Mouse (Mus musculus): ENCODE measurements around the gene Car5b. TPM values are rescaled to one million over a fixed set of nuclear protein-coding genes. Genes with fewer than 3 reads are reported as not detected.

Gene Car5b
- total RNA-seq, 1 experiment, result 0.54 TPM

DNA sequence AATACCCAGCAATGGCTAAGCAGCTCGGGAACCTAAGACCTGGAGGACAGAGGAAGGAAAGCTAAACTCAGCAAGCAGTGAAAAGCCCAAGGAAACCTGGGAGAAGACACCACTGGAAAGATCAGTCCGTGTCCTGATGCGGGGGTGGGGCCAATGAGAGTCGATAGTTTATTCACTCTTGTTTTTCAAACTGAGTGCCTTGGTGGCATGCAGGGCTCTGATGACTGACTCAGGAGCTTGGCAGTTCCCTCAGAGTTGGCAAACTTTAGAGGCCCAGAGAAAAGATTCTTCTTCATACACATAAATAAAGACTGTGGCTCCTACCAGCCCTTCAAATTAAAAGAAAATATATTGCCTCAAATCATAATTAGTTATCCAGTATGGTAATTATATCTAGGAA, 12.8 kb downstream of the Car5b start:
- TF ChIP-seq ZC3H11A (IDR thresholded peaks at IDR 0.05; ENCODE audit: borderline replicate concordance, low read depth, low read length), result no peak
- no peak for TF ChIP-seq HCFC1 (IDR thresholded peaks at IDR 0.05; ENCODE audit: borderline replicate concordance, insufficient read depth, low read length)
- TF ChIP-seq CHD2 (IDR thresholded peaks at IDR 0.05; ENCODE audit: low read depth, low read length), result no peak
- no peak for TF ChIP-seq ZNF384 (IDR thresholded peaks at IDR 0.05; ENCODE audit: low read depth, low read length)
- no peak for TF ChIP-seq MAFK (IDR thresholded peaks at IDR 0.05; ENCODE audit: insufficient read depth, low read depth, low read length)
- Histone ChIP-seq H3K9me3 (ENCODE audit: control insufficient read depth, insufficient read depth, low read depth, low read length) (no peaks in the 10 kb centered on the region), H3K27ac (ENCODE audit: insufficient read depth, low read depth, low read length, poor library complexity, severe bottlenecking) (no peak overlapping the region), H3K4me3 (ENCODE audit: insufficient read depth in 1 of 2, low read depth in 1 of 2, low read length in 2 of 2, poor library complexity in 1 of 2, severe bottlenecking in 1 of 2) (no peak overlapping the region), H3K4me1 (ENCODE audit: control insufficient read depth in 2 of 2, insufficient read depth in 2 of 2, low read length in 2 of 2, poor library complexity in 1 of 2) (no peaks in the 10 kb centered on the region), H3K36me3 (ENCODE audit: control insufficient read depth, insufficient read depth, low read length, poor library complexity, severe bottlenecking) (no peaks in the 10 kb centered on the region), H3K9ac (ENCODE audit: insufficient read depth, low read depth, low read length, poor library complexity, severe bottlenecking) (no peak overlapping the region)
- DNase-seq (ENCODE audit: low read depth, low spot score), result no peak
- in situ Hi-C loops (cut with MboI; ENCODE audit: low sequenced_read_pairs in 2 of 2, unreplicated experiment in 2 of 2), result no loop called here

GRCm38 (mm10) chrX:164013318-164013717, 14.5 kb downstream of the Car5b start:
- Histone ChIP-seq H3K4me3 (ENCODE audit: insufficient read depth in 1 of 2, low read depth in 1 of 2, low read length in 2 of 2, poor library complexity in 1 of 2, severe bottlenecking in 1 of 2) (no peak overlapping the region), H3K9me3 (ENCODE audit: control insufficient read depth, insufficient read depth, low read depth, low read length) (no peaks in the 10 kb centered on the region), H3K36me3 (ENCODE audit: control insufficient read depth, insufficient read depth, low read length, poor library complexity, severe bottlenecking) (no peaks in the 10 kb centered on the region), H3K9ac (ENCODE audit: insufficient read depth, low read depth, low read length, poor library complexity, severe bottlenecking) (no peak overlapping the region), H3K27ac (ENCODE audit: insufficient read depth, low read depth, low read length, poor library complexity, severe bottlenecking) (no peak overlapping the region), H3K4me1 (ENCODE audit: control insufficient read depth in 2 of 2, insufficient read depth in 2 of 2, low read length in 2 of 2, poor library complexity in 1 of 2) (no peaks in the 10 kb centered on the region)
- TF ChIP-seq ZC3H11A (IDR thresholded peaks at IDR 0.05; ENCODE audit: borderline replicate concordance, low read depth, low read length) (no peak), MAFK (IDR thresholded peaks at IDR 0.05; ENCODE audit: insufficient read depth, low read depth, low read length) (no peak), ZNF384 (IDR thresholded peaks at IDR 0.05; ENCODE audit: low read depth, low read length) (no peak), CHD2 (IDR thresholded peaks at IDR 0.05; ENCODE audit: low read depth, low read length) (no peak), HCFC1 (IDR thresholded peaks at IDR 0.05; ENCODE audit: borderline replicate concordance, insufficient read depth, low read length) (no peak)
- DNase-seq (ENCODE audit: low read depth, low spot score), result no peak
- in situ Hi-C loops (cut with MboI; ENCODE audit: low sequenced_read_pairs in 2 of 2, unreplicated experiment in 2 of 2), result no loop called here

GRCm38 (mm10) chrX:164004809-164005208, 23.0 kb downstream of the Car5b start:
- DNase-seq (ENCODE audit: low read depth, low spot score), result peak; percentile 21
- no peak overlapping the region for H3K4me3 ChIP-seq (ENCODE audit: insufficient read depth in 1 of 2, low read depth in 1 of 2, low read length in 2 of 2, poor library complexity in 1 of 2, severe bottlenecking in 1 of 2)
- no peak overlapping the region for H3K9ac ChIP-seq (ENCODE audit: insufficient read depth, low read depth, low read length, poor library complexity, severe bottlenecking)
- TF ChIP-seq CHD2 (IDR thresholded peaks at IDR 0.05; ENCODE audit: low read depth, low read length) (no peak), MAFK (IDR thresholded peaks at IDR 0.05; ENCODE audit: insufficient read depth, low read depth, low read length) (no peak), ZNF384 (IDR thresholded peaks at IDR 0.05; ENCODE audit: low read depth, low read length) (no peak), HCFC1 (IDR thresholded peaks at IDR 0.05; ENCODE audit: borderline replicate concordance, insufficient read depth, low read length) (no peak), ZC3H11A (IDR thresholded peaks at IDR 0.05; ENCODE audit: borderline replicate concordance, low read depth, low read length) (peak; percentile 28; the same call in 1 of the 2 replicates)
- H3K36me3 ChIP-seq (ENCODE audit: control insufficient read depth, insufficient read depth, low read length, poor library complexity, severe bottlenecking), result no peaks in the 10 kb centered on the region
- H3K4me1 ChIP-seq (ENCODE audit: control insufficient read depth in 2 of 2, insufficient read depth in 2 of 2, low read length in 2 of 2, poor library complexity in 1 of 2), result no peaks in the 10 kb centered on the region
- H3K27ac ChIP-seq (ENCODE audit: insufficient read depth, low read depth, low read length, poor library complexity, severe bottlenecking), result no peak overlapping the region
- in situ Hi-C loops (cut with MboI; ENCODE audit: low sequenced_read_pairs in 2 of 2, unreplicated experiment in 2 of 2), result no loop called here
- H3K9me3 ChIP-seq (ENCODE audit: control insufficient read depth, insufficient read depth, low read depth, low read length), result no peaks in the 10 kb centered on the region

GRCm38 (mm10) chrX:163999848-164000247, 27.9 kb downstream of the Car5b start:
- no peak overlapping the region for H3K9ac ChIP-seq (ENCODE audit: insufficient read depth, low read depth, low read length, poor library complexity, severe bottlenecking)
- no peak overlapping the region for H3K4me3 ChIP-seq (ENCODE audit: insufficient read depth in 1 of 2, low read depth in 1 of 2, low read length in 2 of 2, poor library complexity in 1 of 2, severe bottlenecking in 1 of 2)
- H3K9me3 ChIP-seq (ENCODE audit: control insufficient read depth, insufficient read depth, low read depth, low read length), result no peaks in the 10 kb centered on the region
- no peak for DNase-seq (ENCODE audit: low read depth, low spot score)
- TF ChIP-seq ZNF384 (IDR thresholded peaks at IDR 0.05; ENCODE audit: low read depth, low read length) (no peak), HCFC1 (IDR thresholded peaks at IDR 0.05; ENCODE audit: borderline replicate concordance, insufficient read depth, low read length) (no peak), ZC3H11A (IDR thresholded peaks at IDR 0.05; ENCODE audit: borderline replicate concordance, low read depth, low read length) (no peak), MAFK (IDR thresholded peaks at IDR 0.05; ENCODE audit: insufficient read depth, low read depth, low read length) (no peak), CHD2 (IDR thresholded peaks at IDR 0.05; ENCODE audit: low read depth, low read length) (no peak)
- no peaks in the 10 kb centered on the region for H3K36me3 ChIP-seq (ENCODE audit: control insufficient read depth, insufficient read depth, low read length, poor library complexity, severe bottlenecking)
- in situ Hi-C loops (cut with MboI; ENCODE audit: low sequenced_read_pairs in 2 of 2, unreplicated experiment in 2 of 2), result no loop called here
- no peak overlapping the region for H3K27ac ChIP-seq (ENCODE audit: insufficient read depth, low read depth, low read length, poor library complexity, severe bottlenecking)
- H3K4me1 ChIP-seq (ENCODE audit: control insufficient read depth in 2 of 2, insufficient read depth in 2 of 2, low read length in 2 of 2, poor library complexity in 1 of 2), result no peaks in the 10 kb centered on the region

- DNase-seq (ENCODE audit: low read depth, low spot score), result no peak
- no peak overlapping the region for H3K4me3 ChIP-seq (ENCODE audit: insufficient read depth in 1 of 2, low read depth in 1 of 2, low read length in 2 of 2, poor library complexity in 1 of 2, severe bottlenecking in 1 of 2)
- no peak overlapping the region for H3K27ac ChIP-seq (ENCODE audit: insufficient read depth, low read depth, low read length, poor library complexity, severe bottlenecking)
- no peaks in the 10 kb centered on the region for H3K36me3 ChIP-seq (ENCODE audit: control insufficient read depth, insufficient read depth, low read length, poor library complexity, severe bottlenecking)
- no peaks in the 10 kb centered on the region for H3K9me3 ChIP-seq (ENCODE audit: control insufficient read depth, insufficient read depth, low read depth, low read length)
- no peak overlapping the region for H3K9ac ChIP-seq (ENCODE audit: insufficient read depth, low read depth, low read length, poor library complexity, severe bottlenecking)
- TF ChIP-seq MAFK (IDR thresholded peaks at IDR 0.05; ENCODE audit: insufficient read depth, low read depth, low read length) (no peak), ZC3H11A (IDR thresholded peaks at IDR 0.05; ENCODE audit: borderline replicate concordance, low read depth, low read length) (no peak)
- in situ Hi-C loops (cut with MboI; ENCODE audit: low sequenced_read_pairs in 2 of 2, unreplicated experiment in 2 of 2), result no loop called here
- no peaks in the 10 kb centered on the region for H3K4me1 ChIP-seq (ENCODE audit: control insufficient read depth in 2 of 2, insufficient read depth in 2 of 2, low read length in 2 of 2, poor library complexity in 1 of 2)
Measured at GRCm38 (mm10) chrX:163996754-163997153, 31.0 kb downstream of the Car5b start.

Measured in ES-E14 (cell line).